Mouse (Mus musculus) urinary bladder, postnatal 4 days (tissue): ENCODE results near the gene Flrt1.
"Not testable (repeated sequence)": the region's sequence is repeated elsewhere in the genome, so short reads cannot be mapped to it uniquely, and the experiment has no call there.

Experiments used
- DNase-seq, 2 experiments: peaks; one replicate each; pipeline ENCODE4 v3.0.0; 2021 to 2022; ENCODE audit warnings: low spot score in 2 of 2

Flrt1 gene

DNA sequence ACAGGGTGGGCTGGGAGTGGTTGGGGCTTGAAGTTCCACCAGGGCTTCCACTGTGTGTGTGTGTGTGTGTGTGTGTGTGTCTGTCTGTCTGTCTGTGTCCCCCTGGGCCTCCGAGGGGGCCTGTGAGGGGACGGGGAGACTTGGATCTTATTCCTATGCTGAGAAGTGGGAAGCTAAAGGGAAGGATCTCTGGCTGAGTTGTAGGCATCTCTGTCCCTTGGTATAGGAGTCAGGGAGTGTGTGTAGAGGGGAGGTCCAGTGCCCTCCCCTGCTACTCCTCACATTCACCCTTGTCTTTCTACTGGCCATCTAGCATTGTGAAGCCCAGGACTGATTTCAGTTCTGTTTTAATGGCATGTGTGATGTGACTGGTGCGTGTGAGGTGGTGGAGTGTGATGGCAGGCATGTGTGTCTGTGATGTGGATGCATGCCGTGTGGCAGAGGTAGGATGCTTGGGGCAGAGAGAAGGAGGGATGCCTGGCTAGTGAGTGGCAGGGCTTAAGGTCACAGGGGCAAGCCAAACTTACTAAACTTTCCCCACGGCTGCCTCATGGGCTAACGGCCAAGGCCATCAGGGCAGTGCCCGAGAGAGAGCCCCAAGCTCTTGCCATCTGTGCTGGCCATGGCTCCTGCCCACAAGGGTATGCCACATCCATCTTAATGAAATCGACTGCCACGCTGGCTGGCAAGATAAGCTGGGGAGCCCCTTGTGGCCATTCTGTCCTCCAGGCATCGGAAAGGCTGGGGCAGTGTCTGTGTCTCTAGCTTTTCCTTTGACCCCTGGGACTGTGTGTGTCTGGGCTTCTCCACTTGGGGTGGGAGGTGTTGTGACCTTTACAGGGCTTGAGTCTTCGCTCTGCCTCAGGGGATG lies 36.6 kb downstream of the Flrt1 start:
- DNase-seq = no peak

GRCm38 (mm10) chr19:7068136-7068535 lies 37.4 kb downstream of the Flrt1 start:
- DNase-seq = peak; percentile 74 to 89

DNA sequence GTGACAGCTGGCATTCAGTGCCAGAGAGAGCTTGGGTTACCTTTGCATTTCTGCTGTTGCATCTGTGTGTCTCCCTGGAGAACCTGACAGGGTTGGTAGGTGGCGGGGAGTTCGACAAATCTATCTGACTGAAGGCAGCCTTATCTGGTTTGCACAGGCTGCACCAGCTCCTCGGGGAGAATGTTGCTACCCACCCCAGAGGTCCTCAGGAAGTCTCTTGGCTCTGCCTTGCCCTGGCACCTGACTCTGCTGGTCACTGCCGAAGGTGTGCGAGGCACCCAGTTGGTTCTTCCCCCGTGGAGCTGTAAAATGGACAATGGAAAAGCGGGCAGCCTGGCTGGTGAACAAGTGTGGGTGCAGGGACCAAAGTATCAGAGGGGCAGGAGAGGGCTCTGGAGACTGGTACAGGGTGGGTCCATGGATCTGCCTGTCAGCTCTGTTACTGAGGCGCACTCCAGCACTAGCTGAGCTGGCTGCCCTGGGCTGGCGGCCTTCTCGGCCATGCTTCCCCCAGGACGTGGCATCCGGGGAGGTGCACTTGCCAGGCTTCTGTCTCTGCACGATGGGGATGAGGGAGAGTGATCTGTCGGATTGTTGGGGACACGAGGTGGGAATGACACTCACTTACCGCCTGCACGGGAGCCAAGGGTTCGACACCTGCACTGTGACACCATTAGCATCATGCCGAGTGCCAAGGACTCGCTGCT lies 38.0 kb downstream of the Flrt1 start:
- no peak for DNase-seq

DNA sequence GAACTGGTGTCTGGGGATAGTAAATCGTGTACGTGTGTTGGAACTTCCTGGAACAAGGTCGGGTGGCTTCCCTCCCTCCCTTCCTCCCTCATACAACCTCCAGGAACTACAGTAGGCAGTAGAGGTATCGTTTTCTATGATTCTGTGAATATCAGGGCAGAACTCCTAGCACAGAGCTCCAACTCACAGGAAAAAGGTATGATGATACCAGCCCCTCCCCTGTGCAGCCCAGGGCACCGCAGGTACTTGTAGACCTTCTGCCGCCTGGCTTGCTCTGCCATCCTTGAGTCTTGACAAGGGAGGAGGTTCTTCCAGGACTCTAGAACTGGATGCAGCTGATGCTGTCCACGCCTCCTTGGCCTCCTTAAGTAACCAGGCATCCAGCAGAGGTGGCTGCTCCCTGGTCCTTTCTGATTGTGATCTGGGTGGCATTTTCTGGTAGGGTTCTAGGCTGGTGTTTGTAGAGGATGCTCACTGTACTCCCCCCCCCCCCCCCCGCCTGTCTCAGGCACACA lies 38.6 kb downstream of the Flrt1 start:
- no peak for DNase-seq

DNA sequence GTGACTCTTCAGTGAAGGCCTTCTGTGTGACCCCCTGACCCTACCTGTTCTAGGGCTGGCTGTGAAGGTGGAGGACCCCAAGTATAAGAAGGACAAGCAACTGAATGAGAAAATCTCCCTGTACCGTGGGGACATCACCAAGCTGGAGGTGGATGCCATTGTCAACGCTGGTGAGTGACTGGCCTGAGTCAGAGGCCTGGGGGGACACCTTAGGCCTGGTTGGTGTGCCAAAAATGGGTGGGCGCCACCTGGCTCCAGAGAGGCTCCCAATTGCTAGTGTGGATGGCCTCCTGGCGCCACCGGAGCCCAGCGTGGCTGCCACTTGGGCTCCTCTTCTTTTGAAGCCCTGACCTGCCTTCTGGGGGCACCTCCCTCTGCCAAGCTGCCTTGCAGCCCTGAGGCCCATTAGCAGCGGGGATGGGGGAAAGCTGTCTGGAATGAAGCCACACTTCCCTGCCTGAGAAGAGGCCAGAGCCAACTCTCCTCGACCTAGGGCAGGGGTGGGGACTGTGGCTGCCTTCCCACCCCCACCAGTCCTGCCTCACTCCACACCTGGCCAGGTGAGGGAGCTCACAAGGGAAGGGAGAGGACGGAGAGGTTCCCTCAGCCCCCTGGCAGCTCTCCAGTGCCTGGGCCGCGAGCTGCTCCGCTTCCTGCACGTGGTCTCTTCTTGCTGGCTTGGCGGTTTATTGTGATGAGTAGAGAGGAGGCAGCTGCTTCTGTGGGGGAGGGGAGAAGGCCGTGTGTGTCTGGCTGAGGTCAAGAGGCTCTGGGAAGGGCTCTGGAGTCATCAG lies 39.3 kb downstream of the Flrt1 start:
- DNase-seq = peak in 1 of 2 experiments; percentile 70

- DNase-seq = peak; percentile 75 to 89
These were observed 41.0 kb downstream of the Flrt1 start for GRCm38 (mm10) chr19:7064571-7064970.

- no peak for DNase-seq
These were observed 42.6 kb downstream of the Flrt1 start for GRCm38 (mm10) chr19:7062916-7063315.

DNA sequence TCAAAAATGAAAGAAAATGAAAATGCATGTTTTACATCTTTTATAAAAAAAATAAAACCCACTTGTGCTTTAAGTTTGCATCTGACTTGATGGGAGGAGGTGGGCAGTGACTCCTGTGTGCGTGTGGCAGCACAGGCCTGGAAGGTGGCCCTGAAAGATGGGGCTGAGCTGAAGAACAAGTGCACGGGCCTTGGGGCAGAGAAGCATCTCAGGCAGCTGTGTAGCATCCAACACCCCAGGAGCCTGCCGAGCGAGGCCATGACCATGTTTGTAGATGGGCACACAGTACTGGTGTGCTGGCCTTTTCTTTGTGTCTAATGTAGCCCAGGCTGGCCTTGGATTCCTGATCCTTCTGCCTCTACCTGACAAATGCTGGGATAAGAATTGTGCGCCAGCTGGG lies 43.4 kb downstream of the Flrt1 start:
- peak in 1 of 2 experiments; percentile 55 for DNase-seq

DNA sequence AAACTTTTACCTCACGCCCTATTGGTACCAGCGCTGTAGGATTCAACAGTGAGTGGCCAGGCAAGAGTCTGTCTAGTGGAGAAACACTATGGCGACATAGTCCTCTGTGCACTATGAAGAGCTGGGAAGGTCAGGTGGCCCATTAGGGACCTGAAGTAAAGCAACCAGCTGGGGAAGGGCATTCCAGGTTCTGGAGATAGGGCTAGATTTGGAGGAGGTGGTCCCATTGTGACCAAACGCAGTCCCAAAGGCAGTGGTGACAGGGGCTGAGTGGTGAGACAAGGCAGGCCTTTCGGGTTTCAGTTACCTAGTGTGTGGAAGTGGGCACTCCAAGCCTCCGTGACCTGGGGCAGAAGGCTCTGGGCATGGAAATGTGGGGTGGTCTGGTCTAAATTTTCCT lies 47.0 kb downstream of the Flrt1 start:
- DNase-seq = no peak

DNA sequence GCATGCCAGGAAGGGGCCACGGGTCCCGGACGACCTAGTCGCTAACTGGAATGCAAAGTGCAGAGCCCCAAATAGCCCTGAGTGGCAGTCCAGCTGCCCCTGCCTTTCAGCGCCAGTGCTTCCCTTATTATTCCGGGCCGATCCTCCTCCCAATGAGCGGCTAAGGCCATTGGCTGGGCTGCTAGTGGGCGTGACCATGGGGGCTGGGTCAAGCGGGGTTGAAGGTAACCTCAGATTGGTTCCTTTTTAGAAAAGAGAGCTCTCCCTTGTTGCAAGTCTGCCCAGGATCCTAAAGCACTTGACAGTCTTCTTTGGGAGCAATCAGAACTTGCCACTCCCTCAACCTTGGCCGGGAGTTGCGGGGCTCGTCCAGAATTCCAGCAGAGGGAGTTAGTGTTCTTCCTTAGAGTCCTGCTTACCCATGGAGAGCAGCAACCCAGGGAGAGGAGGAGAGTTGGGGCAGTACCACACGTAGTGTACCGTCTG lies 47.8 kb downstream of the Flrt1 start:
- peak; percentile 75 to 82 for DNase-seq

DNA sequence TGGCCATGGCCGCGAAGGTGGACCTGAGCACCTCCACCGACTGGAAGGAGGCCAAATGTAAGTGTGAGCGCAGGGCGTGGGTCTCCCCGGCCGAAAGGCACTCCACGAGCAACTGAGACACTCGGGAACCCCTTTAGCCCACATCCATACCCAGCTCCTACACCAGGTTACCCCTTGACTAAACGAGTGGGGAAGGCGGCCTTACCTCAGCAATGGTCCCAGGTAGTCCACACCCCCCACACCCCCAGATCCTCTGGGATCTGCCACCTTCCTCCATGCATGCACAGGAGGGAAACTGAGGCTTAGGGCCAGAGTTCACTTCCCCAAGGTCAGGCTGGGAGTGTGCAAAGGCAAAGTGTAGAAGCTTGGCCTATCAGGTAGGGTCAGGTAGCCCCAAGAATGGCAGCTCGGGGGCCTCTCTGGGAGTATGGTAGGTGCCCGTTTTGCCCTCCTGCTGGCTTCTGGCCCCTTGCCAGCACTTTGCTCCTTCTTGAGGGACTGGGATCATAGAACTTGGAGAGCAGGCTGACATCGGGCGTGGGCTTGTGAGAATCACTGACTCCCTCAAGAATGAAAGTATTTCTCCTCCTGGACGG lies 48.3 kb downstream of the Flrt1 start:
- no peak for DNase-seq

DNA sequence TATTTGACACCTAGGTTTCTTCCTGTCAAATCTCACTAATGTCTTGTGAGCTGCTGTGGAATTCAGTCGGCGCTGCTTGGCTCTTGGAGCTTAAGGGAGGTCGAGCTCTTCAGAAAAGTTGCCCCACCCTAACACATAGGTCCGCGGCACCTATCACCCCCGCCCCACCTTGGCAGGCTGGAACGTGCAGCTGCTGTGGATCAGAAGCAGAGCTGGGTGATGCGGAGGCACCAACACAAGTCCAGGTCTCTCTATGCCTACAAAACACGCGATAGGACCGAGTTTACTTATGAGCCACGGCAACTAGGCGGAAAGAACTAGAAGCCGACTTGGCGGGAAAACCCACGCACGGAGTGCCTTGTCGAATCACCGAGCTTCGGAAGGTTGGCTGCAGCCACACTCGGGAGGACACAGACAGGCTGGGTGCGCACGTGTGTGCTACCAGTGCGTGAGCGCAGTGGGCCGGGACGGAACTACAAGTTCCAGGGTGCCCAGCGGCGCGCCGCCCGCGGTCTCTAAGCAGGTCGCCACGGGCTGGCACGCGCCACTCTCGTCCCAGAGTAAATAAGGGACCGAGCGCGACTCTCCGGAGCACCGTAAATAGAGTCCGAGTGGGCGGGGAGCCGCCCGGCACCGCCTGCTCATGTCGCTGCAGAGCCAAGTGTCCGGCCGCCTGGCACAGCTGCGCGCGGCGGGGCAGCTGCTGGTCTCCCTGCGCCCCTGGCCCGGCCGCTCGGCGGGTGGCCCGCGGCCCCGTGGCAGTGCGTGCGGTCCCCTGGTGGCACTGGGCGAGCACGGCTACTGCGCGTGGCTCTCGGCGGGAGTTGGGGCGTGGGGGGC lies 49.1 kb downstream of the Flrt1 start, which contains the start of gene Macrod1:
TSS of gene Macrod1 (plus strand) at position 563 of the 840 bp plus-strand sequence.
- DNase-seq = peak; percentile 67 to 73

- DNase-seq = no peak
These were observed 50.4 kb downstream of the Flrt1 start for GRCm38 (mm10) chr19:7055173-7055572.

DNA sequence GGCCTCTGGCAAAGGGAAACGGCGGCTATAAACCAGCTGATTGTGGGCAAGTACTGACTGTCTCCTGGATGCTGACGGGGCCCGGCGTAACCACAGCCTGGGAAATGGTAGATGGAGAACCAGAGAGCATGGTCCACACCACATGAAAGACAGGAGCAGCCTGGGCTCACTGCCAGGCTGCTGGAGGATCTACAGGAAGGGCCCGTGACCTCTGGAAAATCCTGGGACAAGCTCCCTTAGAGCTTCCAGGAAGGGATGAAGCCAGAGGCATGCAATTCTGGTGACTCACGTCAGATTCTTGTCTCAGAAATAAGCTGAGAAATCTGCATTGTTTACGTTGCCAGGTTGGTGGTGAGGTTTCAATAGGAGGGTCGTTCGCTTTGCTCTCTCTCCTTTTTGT lies 50.8 kb downstream of the Flrt1 start:
- no peak for DNase-seq

- DNase-seq = not testable (repeated sequence)
These were observed 52.1 kb downstream of the Flrt1 start for GRCm38 (mm10) chr19:7053382-7053781.

GRCm38 (mm10) chr19:7044706-7045105 lies 60.8 kb downstream of the Flrt1 start:
- no peak for DNase-seq

GRCm38 (mm10) chr19:7044279-7044678 lies 61.2 kb downstream of the Flrt1 start:
- DNase-seq = no peak
